Mouse (Mus musculus) erythroblast, embryonic 14.5 days (primary cell): ENCODE results near the gene Polr2l.

Experiments used
- GATA1 ChIP-seq: IDR thresholded peaks from 2 replicates; pipeline ENCODE4 v1.6.1; 2012; ENCODE audit warnings: low read length, inconsistent platforms, mixed read lengths
- TAL1 ChIP-seq: IDR thresholded peaks from 3 replicates; pipeline ENCODE4 v1.6.1; 2012; ENCODE audit warnings: low read length, inconsistent platforms, mixed read lengths

DNA sequence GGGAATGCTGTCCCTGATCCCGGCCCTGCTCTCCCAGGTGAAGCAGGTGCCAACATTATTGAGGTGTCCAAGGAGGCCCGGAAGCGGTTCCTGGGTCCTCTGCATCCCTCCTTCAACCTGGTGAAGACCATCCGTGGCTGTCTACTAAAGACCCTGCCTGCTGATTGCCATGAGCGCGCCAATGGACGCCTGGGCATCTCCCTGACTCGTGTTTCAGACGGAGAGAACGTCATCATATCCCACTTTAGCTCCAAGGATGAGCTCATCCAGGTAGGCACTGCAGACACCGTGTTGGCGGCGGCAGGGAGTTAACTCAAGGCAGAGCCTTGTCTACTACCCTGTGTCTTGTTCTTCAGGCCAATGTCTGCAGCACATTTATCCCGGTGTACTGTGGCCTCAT lies 17.7 kb downstream of the Polr2l start:
- TF ChIP-seq GATA1 (no peak), TAL1 (no peak)
